Mouse (Mus musculus) CH12.LX (cell line): Measurements from ENCODE around the gene Slc28a2. TPM values are rescaled to one million over a fixed set of nuclear protein-coding genes. Genes with fewer than 3 reads are reported as not detected.
A peak's percentile ranks its signal among the peaks of the same experiment; 100 is the strongest.
"Not testable (repeated sequence)": the region's sequence is repeated elsewhere in the genome, so short reads cannot be mapped to it uniquely, and the experiment has no call there.

Source experiments
- DNase-seq: peaks from one replicate; pipeline ENCODE4 v3.0.0-alpha.2; 2013; ENCODE audit errors: extremely low read depth
- H3K27ac ChIP-seq: 2 replicates; pipeline ENCODE4 v1.5.1; 2012; ENCODE audit warnings: low read depth, mild to moderate bottlenecking, control low read depth, moderate library complexity; ENCODE audit not compliant: insufficient read depth
- H3K27me3 ChIP-seq: replicated peaks from 2 replicates; pipeline ENCODE3; 2012; ENCODE audit warnings: inconsistent platforms
- H3K36me3 ChIP-seq, 2 experiments: replicated peaks in 1 of 2; 2 replicates each; pipeline versions ENCODE3 to v1.6.1; 2012; ENCODE audit warnings: inconsistent platforms in 1 of 2, low read length in 1 of 2, mild to moderate bottlenecking in 1 of 2, mixed read lengths in 1 of 2, moderate library complexity in 1 of 2; ENCODE audit not compliant: control insufficient read depth in 1 of 2, insufficient read depth in 1 of 2
- H3K4me1 ChIP-seq, 2 experiments: 2 replicates each; pipeline ENCODE4 v1.6.1; 2012; ENCODE audit warnings: inconsistent platforms in 1 of 2, moderate library complexity in 1 of 2; ENCODE audit not compliant: insufficient read depth in 2 of 2, control insufficient read depth in 1 of 2
- H3K4me2 ChIP-seq: 2 replicates; pipeline ENCODE4 v1.6.1; 2012; ENCODE audit warnings: low read depth, mild to moderate bottlenecking, control low read depth; ENCODE audit not compliant: poor library complexity, insufficient read depth, severe bottlenecking
- H3K4me3 ChIP-seq, 3 experiments: fragments of 150-350 bp in 1 of 3; sonication (generic) in 1 of 3; replicated peaks in 1 of 3; 2 replicates each; pipeline versions ENCODE3 to v1.5.1; 2011 to 2012; ENCODE audit warnings: low read depth in 2 of 3, low read length in 2 of 3, mild to moderate bottlenecking in 2 of 3, moderate library complexity in 2 of 3, control low read depth in 1 of 3, improper control_type of control experiment in 1 of 3, inconsistent platforms in 1 of 3, mixed read lengths in 1 of 3; ENCODE audit not compliant: poor library complexity in 1 of 3
- H3K79me2 ChIP-seq: replicated peaks from 2 replicates; pipeline ENCODE4 v1.6.1; 2012; ENCODE audit warnings: mild to moderate bottlenecking, moderate library complexity; ENCODE audit not compliant: control insufficient read depth, poor library complexity, insufficient read depth, severe bottlenecking; ENCODE audit errors: extremely low read depth
- H3K9ac ChIP-seq: 2 replicates; pipeline ENCODE4 v1.6.1; 2012; ENCODE audit warnings: low read depth, mild to moderate bottlenecking, control low read depth, moderate library complexity; ENCODE audit not compliant: insufficient read depth
- H3K9me3 ChIP-seq: replicated peaks from 2 replicates; pipeline ENCODE3; 2012; ENCODE audit warnings: low read length, inconsistent platforms, mixed read lengths
- E2F4 ChIP-seq: IDR thresholded peaks from 2 replicates; pipeline ENCODE4 v1.6.1; 2011; ENCODE audit warnings: low read depth, low read length, improper control_type of control experiment; ENCODE audit not compliant: insufficient replicate concordance
- ELF1 ChIP-seq: IDR thresholded peaks from 2 replicates; pipeline ENCODE4 v1.6.1; 2014; ENCODE audit warnings: low read depth, mild to moderate bottlenecking, inconsistent platforms, low read length, improper control_type of control experiment
- HCFC1 ChIP-seq: IDR thresholded peaks from 2 replicates; pipeline ENCODE4 v1.6.1; 2012; ENCODE audit warnings: low read depth, mild to moderate bottlenecking, inconsistent platforms, low read length, improper control_type of control experiment
- KAT2A ChIP-seq: IDR thresholded peaks from 2 replicates; pipeline ENCODE4 v1.6.1; 2012; ENCODE audit warnings: low read length, improper control_type of control experiment, inconsistent platforms; ENCODE audit not compliant: insufficient replicate concordance
- MAFK ChIP-seq: IDR thresholded peaks from 2 replicates; pipeline ENCODE4 v1.6.1; 2011; ENCODE audit warnings: low read length, improper control_type of control experiment; ENCODE audit not compliant: insufficient replicate concordance
- NRF1 ChIP-seq: IDR thresholded peaks from 2 replicates; pipeline ENCODE4 v1.6.1; 2014; ENCODE audit warnings: low read depth, mild to moderate bottlenecking, inconsistent platforms, low read length, improper control_type of control experiment, moderate library complexity
- POLR2A ChIP-seq: IDR thresholded peaks from 2 replicates; pipeline ENCODE4 v1.6.1; 2011; ENCODE audit warnings: low read depth, mild to moderate bottlenecking, improper control_type of control experiment, low read length
- SIN3A ChIP-seq: IDR thresholded peaks from 2 replicates; pipeline ENCODE4 v1.6.1; 2012; ENCODE audit warnings: low read length, improper control_type of control experiment, inconsistent platforms
- TBP ChIP-seq: conservative IDR thresholded peaks from 2 replicates; pipeline ENCODE4 v1.6.1; 2011; ENCODE audit warnings: low read depth, low read length, improper control_type of control experiment
- USF2 ChIP-seq: conservative IDR thresholded peaks from 2 replicates; pipeline ENCODE4 v1.6.1; 2011; ENCODE audit warnings: low read depth, low read length, improper control_type of control experiment
- ZMIZ1 ChIP-seq: IDR thresholded peaks from 2 replicates; pipeline ENCODE4 v1.6.1; 2012; ENCODE audit warnings: low read depth, mild to moderate bottlenecking, inconsistent platforms, low read length, improper control_type of control experiment
- dilution Hi-C: fragments of 300-500 bp; cut with MboI; formaldehyde crosslinking; loops from 2 replicates; pipeline ENCODE4 v1.14.3; 2020; ENCODE audit warnings: low sequenced_read_pairs; ENCODE audit not compliant: extremely low pct_unique_long_range_greater_than_20kb, extremely low pct_ligation_motif_present
- in situ Hi-C: fragments of 300-500 bp; cut with MboI; formaldehyde crosslinking; loops from 3 replicates; pipeline ENCODE4 v1.14.3; 2019; ENCODE audit warnings: low sequenced_read_pairs, low pct_ligation_motif_present, low pct_unique_long_range_greater_than_20kb, mixed read lengths
- polyA plus RNA-seq: library from polyadenylated mRNA; unstranded; fragments of >175 nt; gene quantifications from 2 replicates; pipeline ENCODE4 v1.2.1, GENCODE M21; 2012; ENCODE audit warnings: low read depth; ENCODE audit not compliant: insufficient read length
- total RNA-seq, 2 experiments: library from RNA; depleted of rRNA; stranded (reverse); fragments of 300-350 nt in 1 of 2; fragments of >200 nt in 1 of 2; gene quantifications; 2 replicates each; pipeline ENCODE4 v1.2.3; 2012 to 2014

Slc28a2 gene
- total RNA-seq (2012; rRNA removed) (15.9 and 16.3 TPM in 2 replicates), total RNA-seq (2014; rRNA removed) (30.3 and 32.0 TPM in 2 replicates), polyA plus RNA-seq (28.3 and 31.4 TPM in 2 replicates)

DNA sequence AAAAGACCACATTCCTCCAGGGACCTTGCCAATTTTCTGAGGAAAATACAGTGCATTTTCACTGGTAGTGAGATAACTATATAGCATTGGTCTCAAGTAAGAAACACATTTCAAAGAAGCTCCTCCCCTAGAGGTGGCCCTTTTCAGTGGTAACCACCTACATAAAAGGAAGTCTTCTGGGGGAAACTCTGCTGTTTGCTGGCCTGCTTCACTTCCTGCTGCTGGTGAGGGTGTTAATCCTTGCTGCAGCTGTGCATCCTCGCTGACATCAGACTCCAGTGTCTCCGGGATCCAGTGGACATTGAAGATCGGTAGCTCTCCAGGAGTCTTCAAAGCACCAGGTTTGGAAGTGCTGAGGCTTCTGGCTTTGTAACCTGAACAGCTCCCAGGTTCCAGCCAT is at the start of gene Slc28a2:
Slc28a2 (plus strand) TSS at position 278 of the 400 bp plus-strand sequence.
- H3K9ac ChIP-seq, H3K27me3 ChIP-seq, in situ Hi-C loops, H3K9me3 ChIP-seq, H3K36me3 ChIP-seq, dilution Hi-C loops, H3K79me2 ChIP-seq, H3K27ac ChIP-seq: not testable (repeated sequence)
- peak; percentile 37; the same call in 1 of the 2 replicates for TF ChIP-seq POLR2A
- 0 out of 2 replicates have a peak, but pooled peaks have one; percentile 26 for TF ChIP-seq ELF1
- TF ChIP-seq TBP: peak; percentile 67; the same call in 1 of the 2 replicates
- H3K4me3 ChIP-seq: peak within 1 kb of the TSS in 2 of 3 experiments; percentile 13 to 22
- H3K4me1 ChIP-seq: peaks cover 0 to 18% of the 10 kb centered on the region in 2 experiments; a peak in 1 of 4 replicates
- peak within 1 kb of the TSS; percentile 55; the same call in 1 of the 2 replicates for H3K4me2 ChIP-seq
- peak; percentile 34 for DNase-seq

DNA sequence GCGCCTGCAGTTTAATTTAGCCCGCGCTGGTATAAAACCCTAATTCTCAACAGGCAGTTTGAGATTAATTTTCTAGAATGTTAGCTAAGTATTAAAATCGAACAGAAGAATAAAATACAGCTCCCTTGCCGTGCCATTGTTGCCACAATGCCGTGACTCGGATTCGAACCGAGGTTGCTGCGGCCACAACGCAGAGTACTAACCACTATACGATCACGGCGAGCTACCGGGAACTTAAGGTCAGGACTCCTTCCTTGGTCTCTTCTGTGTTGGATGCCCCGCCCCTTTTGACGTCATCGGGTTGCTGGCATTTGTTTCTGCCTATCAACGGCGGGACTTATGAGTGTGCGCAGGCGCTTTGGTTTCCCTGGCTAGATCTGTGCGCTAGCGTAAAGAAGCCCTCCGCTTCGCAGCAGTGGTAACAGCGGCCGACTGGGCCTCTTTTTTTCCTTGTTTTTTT is 49.0 kb upstream of the Slc28a2 start:
- Histone ChIP-seq H3K9ac (peak overlapping the region; percentile 97), H3K9me3 (no peaks in the 10 kb centered on the region), H3K4me2 (no peak overlapping the region), H3K4me3 (peak overlapping the region; percentile 50 to 69 (median 62)), H3K27me3 (peaks cover 3% of the 10 kb centered on the region)
- dilution Hi-C loops: no loop called here
- peak; percentile 86 for TF ChIP-seq NRF1
- peak; percentile 40; the same call in 1 of the 2 replicates for TF ChIP-seq HCFC1
- peak; percentile 96 for TF ChIP-seq MAFK
- peak; percentile 77; the same call in 1 of the 2 replicates for TF ChIP-seq E2F4
- TF ChIP-seq TBP: peak; percentile 99
- peak; percentile 68 for TF ChIP-seq POLR2A
- TF ChIP-seq SIN3A: no peak; the same call in 1 of the 2 replicates
- peak; percentile 71; the same call in 1 of the 2 replicates for TF ChIP-seq KAT2A
- TF ChIP-seq ZMIZ1: no peak
- no peak for TF ChIP-seq USF2
- TF ChIP-seq ELF1: peak; percentile 98
- TF ChIP-seq, all 38 proteins: peak for 8
- H3K36me3 ChIP-seq: no peaks in the 10 kb centered on the region
- H3K27ac ChIP-seq: no peak overlapping the region
- H3K4me1 ChIP-seq: peaks cover 12 to 41% of the 10 kb centered on the region in 2 experiments
- DNase-seq: peak; percentile 96
- no peaks in the 10 kb centered on the region for H3K79me2 ChIP-seq
- in situ Hi-C loops: loop anchor here (25.0 kb wide), 1 partner anchor 235 kb away; the partner anchor contains the start of gene Gatm
